Mouse (Mus musculus) spleen, adult 18-20 months (tissue): ENCODE data around the gene Lrrc15.

Source experiments
- DNase-seq, 2 experiments: peaks; one replicate each; pipeline ENCODE4 v3.0.0; 2022; ENCODE audit warnings: mixed read lengths in 2 of 2

Lrrc15 gene

GRCm38 (mm10) chr16:30275558-30276340 lies 7.3 kb downstream of the Lrrc15 start:
- DNase-seq, result no peak

DNA sequence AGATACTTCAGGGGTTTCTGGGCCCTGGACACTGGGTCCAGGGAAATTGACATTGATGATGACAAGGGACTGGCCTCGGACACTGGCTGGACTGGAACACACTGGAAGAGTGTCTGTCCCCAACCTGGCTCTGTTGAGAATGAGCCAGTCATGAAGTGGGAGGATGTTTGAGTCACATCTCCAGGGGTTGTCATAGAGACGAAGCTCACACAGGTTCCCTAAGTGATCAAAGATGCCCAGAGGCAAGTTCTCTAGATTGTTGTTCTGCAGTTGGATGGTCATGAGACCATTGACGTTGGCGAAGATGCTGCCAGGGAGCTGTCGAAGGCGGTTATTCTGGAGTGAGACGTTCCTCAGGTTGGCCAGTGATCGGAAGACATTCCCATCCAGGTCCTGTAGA lies 10.0 kb downstream of the Lrrc15 start:
- no peak for DNase-seq

DNA sequence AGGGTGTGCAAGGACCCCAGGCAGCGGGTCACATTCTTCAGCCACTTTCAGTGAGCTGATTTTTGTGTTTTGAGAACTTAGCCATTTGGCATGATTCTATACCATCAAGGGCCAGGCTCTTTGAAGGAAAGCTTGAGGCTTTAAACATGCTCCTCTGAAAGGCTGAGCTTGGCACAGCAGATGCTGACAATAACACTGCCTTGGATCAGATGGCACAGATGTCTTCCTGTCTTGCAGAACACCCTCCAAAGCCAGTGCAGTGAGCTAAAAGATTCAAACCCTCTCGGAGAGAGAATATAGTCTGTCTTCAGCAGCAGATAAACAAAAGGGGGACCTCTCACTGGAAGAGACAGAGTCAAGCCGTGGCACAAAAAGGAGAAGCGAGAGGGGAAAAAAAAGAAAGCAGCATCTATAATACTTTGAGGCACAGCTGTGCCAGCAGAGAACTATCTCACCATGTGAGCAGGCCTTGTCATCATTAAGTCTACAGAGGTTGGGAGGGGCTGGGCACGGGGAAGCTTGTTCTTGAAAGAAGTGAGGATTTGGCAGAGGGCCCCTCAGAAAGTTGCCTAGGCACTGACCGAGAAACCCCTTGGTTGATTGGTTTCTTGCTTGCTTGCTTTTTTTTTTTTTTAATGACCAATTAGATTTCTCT lies 11.0 kb downstream of the Lrrc15 start:
- DNase-seq, result no peak

GRCm38 (mm10) chr16:30271223-30271761 lies 11.8 kb downstream of the Lrrc15 start:
- no peak for DNase-seq

DNA sequence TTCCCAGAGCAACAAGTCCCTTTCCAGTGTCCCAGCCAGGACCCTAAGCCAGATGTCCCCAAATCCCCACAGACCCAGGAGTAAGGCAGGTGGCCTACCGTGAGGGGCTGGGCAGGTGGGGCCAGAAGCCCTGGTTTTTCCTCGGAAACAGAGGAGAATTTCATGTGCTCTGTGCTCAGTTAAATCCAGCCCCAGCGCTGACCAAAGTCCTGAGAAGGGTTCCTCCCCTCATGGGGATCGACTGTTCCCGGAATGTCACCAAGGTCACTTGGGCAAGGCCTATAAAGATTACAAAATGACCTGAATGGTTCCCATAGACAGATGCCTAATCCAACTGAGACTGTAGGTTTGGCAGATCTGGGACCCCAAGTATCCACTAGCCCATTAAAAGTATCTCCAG lies 15.7 kb downstream of the Lrrc15 start, which contains the start of gene Cpn2:
TSS of gene Cpn2 (minus strand) at position 141 of the 400 bp plus-strand sequence.
- no peak for DNase-seq

DNA sequence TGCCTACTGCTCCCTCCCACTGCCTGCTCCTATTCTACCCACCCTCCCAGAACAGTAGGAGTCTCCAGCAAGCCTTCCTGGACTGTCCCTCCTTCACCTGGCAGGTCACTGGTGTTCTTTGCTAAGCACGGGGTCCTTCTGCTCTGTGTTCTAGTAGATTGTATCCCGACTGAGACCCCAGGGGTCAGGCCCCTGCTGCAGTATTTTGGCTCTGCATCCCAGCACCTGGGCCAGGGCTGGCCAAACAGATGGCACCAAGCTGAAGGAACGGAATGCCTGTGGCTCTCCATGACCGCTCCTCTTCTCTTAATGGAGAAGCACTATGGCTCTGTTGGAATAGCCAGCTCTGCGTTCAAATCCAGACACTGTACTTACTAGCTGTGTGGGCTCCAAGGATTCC lies 16.5 kb downstream of the Lrrc15 start:
- no peak for DNase-seq

GRCm38 (mm10) chr16:30265611-30266010 lies 17.4 kb downstream of the Lrrc15 start:
- no peak for DNase-seq

- no peak for DNase-seq
Observed at GRCm38 (mm10) chr16:30263156-30263555, 19.9 kb downstream of the Lrrc15 start.

DNA sequence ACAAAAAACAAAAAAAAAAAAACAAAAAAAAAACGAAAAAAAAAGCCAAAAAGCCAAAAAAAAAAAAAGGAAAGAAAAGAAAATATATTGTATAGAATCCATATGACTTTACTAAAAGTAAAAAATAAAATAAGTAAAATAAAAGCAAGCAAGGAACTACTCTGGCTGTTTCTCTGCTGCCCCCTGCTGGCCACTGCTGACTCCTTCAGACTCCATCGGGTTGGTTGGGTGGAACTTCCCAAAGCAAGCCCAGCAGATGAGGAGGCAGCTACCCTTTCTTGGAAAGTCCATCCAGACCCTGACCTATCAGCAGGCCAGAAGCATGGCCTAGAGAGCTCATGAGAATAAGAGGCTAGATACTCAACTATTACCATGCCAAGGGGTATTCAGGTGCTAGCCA lies 20.4 kb downstream of the Lrrc15 start:
- DNase-seq, result peak; percentile 29 to 72

DNA sequence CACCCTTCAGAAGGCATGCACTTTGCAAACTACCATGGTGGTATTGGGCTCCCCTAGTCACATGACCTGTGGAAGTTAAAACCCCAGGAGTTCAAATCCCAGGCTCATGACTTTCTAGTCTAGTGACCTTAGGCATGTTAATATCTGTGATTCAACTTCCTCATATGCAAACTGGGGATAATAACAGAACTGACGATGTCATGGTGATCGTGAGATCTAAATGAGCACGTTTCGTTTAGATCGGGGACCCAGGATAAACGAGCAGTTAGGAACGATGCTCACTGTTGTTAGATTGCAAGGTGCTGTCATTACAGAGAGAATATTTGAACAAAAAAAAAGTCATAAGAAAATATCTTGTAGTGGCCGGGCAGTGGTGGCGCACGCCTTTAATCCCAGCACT lies 20.9 kb downstream of the Lrrc15 start:
- DNase-seq, result no peak

DNA sequence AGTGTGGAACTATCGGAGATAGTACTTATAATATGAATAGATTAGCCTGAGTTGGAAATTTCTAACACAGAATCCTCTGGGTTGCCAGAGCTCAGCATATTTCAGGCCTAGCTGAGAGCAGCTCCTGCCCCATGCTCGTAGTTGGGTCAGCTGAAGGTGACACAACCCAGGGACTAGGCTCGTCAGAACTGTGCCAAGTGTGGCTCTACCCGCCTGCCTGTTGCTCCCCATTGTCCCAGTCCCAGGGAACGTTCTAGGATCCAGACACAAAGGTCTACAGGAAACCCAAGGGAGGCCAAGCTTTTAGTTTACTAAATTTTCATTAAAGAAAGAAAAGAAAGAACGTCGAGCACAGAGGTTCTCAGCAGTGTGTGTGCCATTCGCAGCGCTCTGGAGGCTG lies 21.7 kb downstream of the Lrrc15 start:
- no peak for DNase-seq

DNA sequence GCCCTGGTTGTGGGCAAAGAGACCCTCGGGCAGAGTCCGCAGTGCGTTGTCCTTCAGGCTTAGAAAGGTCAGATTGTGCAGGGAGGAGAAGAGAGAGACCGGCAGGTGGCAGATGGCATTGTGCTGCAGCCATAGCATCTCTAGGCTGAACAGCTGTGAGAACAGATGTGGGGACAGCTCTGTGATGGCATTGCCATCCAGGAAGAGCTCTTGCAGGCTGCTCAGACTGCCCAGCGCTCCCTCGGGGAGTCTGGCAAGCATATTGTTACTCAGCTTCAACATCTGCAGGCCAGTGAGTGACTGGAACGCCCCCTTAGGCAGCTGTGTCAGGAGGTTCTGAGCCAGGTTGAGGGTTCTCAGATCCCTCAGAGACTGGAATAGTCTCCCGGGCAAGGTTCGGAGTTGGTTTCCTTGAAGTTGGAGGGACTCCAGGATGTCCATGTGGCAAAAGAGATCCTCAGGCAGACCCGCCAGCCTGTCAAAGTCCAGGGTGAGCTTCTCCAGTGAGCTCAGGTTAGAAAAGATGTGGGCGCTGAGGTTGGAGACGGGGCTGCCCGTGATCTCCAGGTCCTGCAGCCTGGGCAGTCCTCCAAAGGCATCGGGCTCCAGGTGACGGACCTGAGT lies 22.9 kb downstream of the Lrrc15 start:
- no peak for DNase-seq

DNA sequence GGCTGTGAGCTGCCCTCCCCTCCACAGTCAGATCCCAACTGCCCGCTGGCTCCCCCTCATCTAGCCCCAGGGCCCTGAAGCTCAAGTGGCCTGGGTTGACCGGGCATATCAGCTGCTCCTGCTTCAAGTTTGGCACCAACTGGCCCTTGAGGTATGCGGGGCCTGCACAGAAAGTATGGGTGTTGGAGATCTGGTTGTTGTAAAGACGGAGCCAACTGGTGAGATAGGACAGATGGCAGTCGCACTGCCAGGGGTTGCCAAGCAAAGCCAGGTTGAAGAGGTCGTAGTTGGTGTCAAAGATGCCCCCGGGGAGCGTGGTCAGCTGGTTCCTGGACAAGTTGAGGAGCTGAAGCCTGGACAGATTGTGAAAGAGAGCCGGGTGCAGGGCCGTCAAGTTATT lies 23.6 kb downstream of the Lrrc15 start:
- DNase-seq, result no peak

DNA sequence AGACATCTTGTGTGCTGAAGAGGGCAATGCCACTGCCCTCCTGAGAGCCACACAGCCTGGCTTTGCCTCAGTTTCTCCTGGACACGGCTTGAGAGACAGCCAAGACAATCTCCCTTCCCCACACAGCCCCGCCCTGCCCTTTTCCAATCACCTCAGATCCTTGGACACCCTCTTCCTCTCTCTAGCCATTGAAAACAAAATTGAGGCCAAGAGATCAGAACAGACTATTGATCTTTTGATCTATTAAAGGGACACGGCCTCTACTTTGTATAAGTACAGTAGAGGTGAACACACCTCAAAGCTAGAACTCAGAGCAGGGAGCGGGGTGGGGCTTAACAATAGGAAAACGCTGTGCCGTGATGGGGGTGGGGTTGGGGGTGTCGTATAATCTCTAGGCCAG lies 24.6 kb downstream of the Lrrc15 start:
- DNase-seq, result no peak

DNA sequence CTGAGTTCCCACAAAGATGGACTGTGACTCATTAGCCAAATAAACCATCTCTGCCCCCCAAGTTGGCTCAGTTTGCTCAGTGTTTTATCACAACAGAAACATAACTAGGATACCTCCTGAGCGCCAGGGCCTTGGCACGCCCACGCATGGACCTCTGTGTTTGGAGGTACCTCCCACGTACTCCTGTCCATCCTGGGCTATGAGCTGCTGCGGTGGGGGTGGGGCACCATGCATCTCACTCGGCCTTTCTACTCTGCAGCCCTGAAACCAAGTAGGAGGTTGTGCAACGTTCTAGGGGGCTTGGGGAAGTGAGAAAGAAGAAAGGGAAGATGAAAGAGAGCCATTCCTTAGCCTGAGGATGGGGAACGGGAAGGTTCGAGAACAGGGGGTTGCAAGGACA lies 25.3 kb downstream of the Lrrc15 start:
- no peak for DNase-seq

DNA sequence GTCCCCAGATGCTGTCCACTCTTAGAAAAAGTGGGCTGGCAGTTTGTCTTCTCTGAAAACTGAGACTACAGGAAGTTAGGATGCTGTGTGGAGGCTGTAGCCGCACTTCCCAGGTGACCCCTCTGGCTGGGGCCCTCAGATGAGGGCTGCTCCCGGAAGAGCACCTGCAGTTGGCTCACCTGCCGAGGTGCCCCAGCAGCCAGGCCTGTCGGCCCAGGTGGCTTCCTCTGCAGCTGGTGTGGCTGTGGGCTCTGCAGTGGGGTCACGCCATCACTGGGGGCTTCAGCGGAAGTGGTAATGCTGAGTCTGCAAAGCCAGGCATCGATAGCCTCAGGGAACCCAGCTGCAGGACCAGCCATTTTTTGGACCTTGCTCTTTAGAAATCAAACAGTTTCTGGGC lies 28.0 kb downstream of the Lrrc15 start:
- DNase-seq, result no peak

- DNase-seq, result no peak
Observed at GRCm38 (mm10) chr16:30253900-30254299, 29.2 kb downstream of the Lrrc15 start.

DNA sequence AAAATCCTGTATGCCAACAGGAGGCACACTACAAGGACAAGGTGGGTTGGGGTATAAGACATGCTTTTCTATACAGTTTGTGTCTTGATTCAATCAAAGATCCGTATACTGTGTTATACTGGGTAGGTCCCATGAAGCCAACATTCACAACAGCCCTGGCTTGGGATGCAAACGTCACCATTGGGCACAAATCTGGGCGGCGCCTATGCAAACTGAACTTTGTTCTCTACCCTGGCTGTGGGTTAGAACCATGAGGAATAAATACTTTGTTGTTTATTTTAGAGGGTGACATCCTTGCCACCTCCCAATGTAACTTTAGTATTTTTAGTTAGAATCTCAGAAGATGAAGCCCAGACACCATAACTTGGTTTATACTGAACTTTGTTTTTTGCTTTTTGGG lies 29.7 kb downstream of the Lrrc15 start:
- no peak for DNase-seq

- peak; percentile 59 to 81 for DNase-seq
Observed at GRCm38 (mm10) chr16:30252003-30252418, 31.0 kb downstream of the Lrrc15 start.

GRCm38 (mm10) chr16:30244037-30244700 lies 38.9 kb downstream of the Lrrc15 start:
- DNase-seq, result no peak

- no peak for DNase-seq
Observed at GRCm38 (mm10) chr16:30241623-30242022, 41.4 kb downstream of the Lrrc15 start.

DNA sequence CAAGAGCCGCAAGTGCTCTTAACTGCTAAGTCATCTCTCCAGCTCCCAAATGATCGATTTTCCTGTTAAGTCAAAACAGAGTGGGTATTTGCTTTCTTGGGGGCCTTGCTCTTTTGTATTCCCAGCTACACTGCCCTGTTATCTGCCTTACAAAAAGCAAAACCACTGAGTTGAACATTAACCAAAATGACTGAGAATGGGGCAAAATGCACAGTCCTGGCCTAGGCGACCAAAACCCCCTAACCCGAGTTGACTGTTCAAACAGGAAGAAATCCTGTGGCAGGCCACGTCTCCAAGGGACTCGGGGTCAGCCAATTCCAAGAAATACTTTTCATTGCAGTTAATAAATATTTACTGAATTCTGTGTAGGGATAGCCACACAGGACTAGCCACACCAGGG lies 44.3 kb downstream of the Lrrc15 start:
- no peak for DNase-seq

DNA sequence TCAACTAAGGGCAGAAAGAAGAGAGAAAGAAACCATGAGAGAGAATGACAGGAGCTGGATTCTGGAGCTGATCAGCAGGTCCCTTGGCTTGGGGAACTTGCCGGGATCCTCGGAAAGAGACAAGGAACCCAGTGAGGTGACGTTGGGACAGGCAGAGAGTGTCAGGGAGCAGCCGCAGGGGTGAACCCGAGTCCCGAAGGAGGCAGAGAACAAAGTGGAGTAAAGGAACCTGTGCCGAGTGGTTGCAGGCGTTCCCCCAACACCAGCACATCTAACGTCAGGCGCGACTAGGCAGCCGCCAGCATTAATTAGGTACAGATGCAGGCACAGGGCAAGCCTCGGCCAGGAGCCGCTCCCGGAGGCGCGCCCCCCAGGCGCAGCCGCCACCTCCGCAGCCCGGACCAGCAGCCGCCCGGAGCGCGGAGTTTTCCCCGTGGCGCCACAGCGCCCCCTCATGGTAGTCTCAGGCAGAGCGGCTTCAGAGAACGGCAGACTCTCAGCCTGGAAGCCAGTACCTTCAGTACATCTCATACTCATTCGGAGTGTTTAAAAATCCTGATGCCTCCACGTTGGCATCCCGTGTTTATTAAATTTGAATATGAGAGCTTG lies 46.9 kb downstream of the Lrrc15 start:
- peak; percentile 66 to 86 for DNase-seq
